Mouse (Mus musculus) midbrain, embryonic 12.5 days (tissue): ENCODE measurements at regions not wholly inside any gene's neighbourhood (a gene's known extent, or its start where the extent isn't known, plus 50 kb on each side); places are given as distances from the start of the nearest gene placed in this dataset.
A peak's percentile ranks its signal among the peaks of the same experiment; 100 is the strongest.

ENCODE experiments used
- ATAC-seq: fragments of 200-750 bp; cut with Nextera tagmentation; 2 replicates; pipeline ENCODE4 v1.8.0; 2017; ENCODE audit warnings: low read depth, moderate TSS enrichment, moderate library complexity; ENCODE audit not compliant: low FRiP score
- H3K27ac ChIP-seq: fragments of 300-500 bp; sonication (generic); replicated peaks from 2 replicates; pipeline ENCODE4 v1.5.1; 2016; ENCODE audit warnings: mild to moderate bottlenecking
- H3K27me3 ChIP-seq: fragments of 300-500 bp; sonication (generic); 2 replicates; pipeline ENCODE4 v1.6.1; 2016; ENCODE audit warnings: mild to moderate bottlenecking
- H3K36me3 ChIP-seq: fragments of 300-500 bp; sonication (generic); 2 replicates; pipeline ENCODE4 v1.6.1; 2016
- H3K4me1 ChIP-seq: fragments of 300-500 bp; sonication (generic); 2 replicates; pipeline ENCODE4 v1.6.1; 2016
- H3K4me2 ChIP-seq: fragments of 300-500 bp; sonication (generic); replicated peaks from 2 replicates; pipeline ENCODE4 v1.6.1; 2016; ENCODE audit warnings: mild to moderate bottlenecking, moderate library complexity
- H3K4me3 ChIP-seq: fragments of 300-500 bp; sonication (generic); 2 replicates; pipeline ENCODE4 v1.5.1; 2016; ENCODE audit warnings: mild to moderate bottlenecking
- H3K9ac ChIP-seq: fragments of 300-500 bp; sonication (generic); replicated peaks from 2 replicates; pipeline ENCODE4 v1.6.1; 2016; ENCODE audit warnings: mild to moderate bottlenecking, moderate library complexity
- H3K9me3 ChIP-seq: fragments of 300-500 bp; sonication (generic); 2 replicates; pipeline ENCODE4 v1.6.1; 2016; ENCODE audit warnings: mild to moderate bottlenecking
- WGBS: fragments of 180-500 bp; shearing (Covaris S2); methylation state at CpG from one replicate; pipeline ENCODE4 v1.1.7; 2016; 5-methylcytosine and 5-hydroxymethylcytosine counted together

DNA sequence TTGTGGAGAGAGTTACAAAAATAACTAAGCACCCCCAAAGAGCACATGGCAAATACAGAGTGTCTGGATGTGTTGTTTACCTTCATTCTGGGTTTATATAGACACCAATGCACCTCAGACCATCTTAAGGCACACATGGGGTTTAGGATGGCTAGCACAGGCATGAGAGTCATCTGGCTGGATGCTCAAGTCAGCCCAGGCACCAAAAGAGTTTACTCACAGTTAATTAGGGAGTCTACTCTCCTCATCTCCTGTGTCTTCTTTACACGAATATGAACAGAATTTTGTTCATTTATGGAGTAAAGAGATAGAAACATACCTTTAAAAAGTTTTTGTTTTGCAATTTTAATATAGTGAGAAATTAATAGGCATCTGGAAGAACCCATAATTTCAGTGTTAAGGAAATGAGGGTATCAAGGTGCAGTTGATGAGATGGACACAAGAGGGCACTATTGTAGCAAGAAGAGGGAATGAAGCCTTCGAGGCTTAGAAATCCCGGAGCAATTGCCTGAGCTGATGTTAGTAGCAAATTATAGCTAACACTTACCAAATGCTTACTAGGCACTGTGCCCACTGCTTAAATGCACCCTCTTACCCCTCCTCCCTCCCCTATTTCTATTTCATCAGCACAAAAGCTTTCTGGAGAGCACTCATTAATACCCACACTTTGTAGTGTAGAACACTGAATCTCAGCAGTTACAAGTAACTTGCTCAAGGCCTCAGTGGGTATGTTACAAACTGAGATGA is 174.6 kb downstream of the Eepd1 start:
- H3K9me3 ChIP-seq: no peaks in the 10 kb centered on the region
- no peak overlapping the region for H3K4me2 ChIP-seq
- H3K36me3 ChIP-seq: no peaks in the 10 kb centered on the region
- H3K4me1 ChIP-seq: no peaks in the 10 kb centered on the region
- no peak overlapping the region for H3K4me3 ChIP-seq
- no peak overlapping the region for H3K9ac ChIP-seq
- peak; percentile 71 for ATAC-seq
- no peaks in the 10 kb centered on the region for H3K27me3 ChIP-seq
- H3K27ac ChIP-seq: no peak overlapping the region
- WGBS: 5% methylated on average over 3 of the region's 3 CpGs

DNA sequence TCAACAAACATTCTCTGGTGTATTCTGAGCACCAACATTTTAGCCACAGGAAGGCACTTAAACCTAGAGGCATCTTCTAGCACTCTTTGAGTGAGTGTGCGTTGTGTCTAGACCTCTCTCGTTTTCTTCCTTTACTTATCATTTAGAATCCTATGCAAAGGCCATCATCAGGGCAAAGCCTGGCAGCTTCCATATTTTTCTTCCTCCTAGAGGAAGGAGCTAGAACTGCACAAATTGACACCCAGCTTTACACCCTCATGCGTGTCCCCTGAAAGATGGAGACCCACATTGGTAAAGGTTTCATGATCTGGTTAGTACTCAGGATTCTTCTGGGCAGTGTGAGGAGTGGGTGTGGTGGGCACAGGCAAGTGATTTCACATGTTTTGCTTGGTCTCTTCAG is 175.2 kb downstream of the Eepd1 start:
- Histone ChIP-seq H3K4me2 (no peak overlapping the region), H3K36me3 (no peaks in the 10 kb centered on the region), H3K9ac (no peak overlapping the region), H3K4me3 (no peak overlapping the region), H3K27ac (no peak overlapping the region), H3K27me3 (no peaks in the 10 kb centered on the region), H3K4me1 (no peaks in the 10 kb centered on the region), H3K9me3 (no peaks in the 10 kb centered on the region)
- no peak for ATAC-seq
- WGBS: 97% methylated on average over 3 of the region's 3 CpGs

DNA sequence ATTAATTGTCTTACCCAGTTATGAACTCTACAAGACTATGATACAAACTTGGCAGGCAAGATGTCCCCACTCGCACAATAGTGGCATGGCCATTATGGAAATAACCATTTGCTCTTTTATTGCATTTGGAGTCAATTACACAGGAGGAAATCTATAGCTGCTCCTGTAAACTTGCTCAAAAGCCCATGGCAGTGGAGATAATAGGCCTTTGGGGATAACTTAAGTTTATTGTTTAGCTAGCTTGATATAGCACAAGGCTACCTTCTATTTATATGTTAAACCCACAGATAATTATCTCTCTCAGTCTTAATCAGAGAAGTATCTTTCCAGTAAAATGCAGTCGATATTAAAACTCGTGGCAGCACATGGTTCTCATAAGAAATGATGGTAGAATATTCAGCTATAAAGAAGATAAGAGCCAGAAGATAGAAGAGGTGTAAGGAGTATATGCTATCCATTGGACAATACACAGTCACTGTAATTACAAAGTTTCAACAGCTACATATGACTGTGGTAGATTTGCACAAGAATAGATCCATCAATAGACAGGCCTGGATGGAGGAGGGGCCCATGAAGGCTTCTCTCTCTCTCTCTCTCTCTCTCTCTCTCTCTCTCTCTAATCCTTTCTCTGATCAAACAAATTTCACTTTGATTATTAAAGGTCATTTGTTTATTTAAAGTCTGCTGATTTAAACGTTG is 202.4 kb downstream of the Eepd1 start:
- no peak for ATAC-seq
- H3K27me3 ChIP-seq: no peaks in the 10 kb centered on the region
- no peaks in the 10 kb centered on the region for H3K36me3 ChIP-seq
- H3K9me3 ChIP-seq: no peaks in the 10 kb centered on the region
- H3K4me1 ChIP-seq: no peaks in the 10 kb centered on the region
- H3K27ac ChIP-seq: no peak overlapping the region
- no peak overlapping the region for H3K9ac ChIP-seq
- 86% methylated on average over 4 of the region's 4 CpGs for WGBS
- no peak overlapping the region for H3K4me3 ChIP-seq
- no peak overlapping the region for H3K4me2 ChIP-seq

DNA sequence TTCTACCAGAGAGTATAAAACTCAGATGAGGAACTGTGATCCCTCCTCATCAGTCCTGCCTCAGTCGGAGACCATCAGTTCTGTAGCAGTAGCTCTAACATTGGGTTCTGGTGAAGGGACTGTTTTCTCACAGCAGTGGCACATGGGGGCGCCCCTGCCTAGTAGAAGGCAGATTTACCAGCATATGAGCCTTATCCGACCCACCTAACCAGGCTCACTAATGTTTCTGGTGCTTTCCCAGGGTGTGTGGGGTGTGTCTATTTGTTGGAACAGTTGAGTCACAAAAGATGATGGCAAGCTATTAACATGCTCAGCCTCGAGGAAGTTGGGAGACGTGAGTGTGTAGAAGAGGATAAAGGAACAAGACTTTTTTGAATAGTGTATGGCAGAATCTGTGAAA is 212.3 kb downstream of the Eepd1 start:
- ATAC-seq: peak; percentile 86
- Histone ChIP-seq H3K4me3 (no peak overlapping the region), H3K4me1 (peaks cover 4% of the 10 kb centered on the region; the same call in 1 of the 2 replicates), H3K9ac (no peak overlapping the region), H3K4me2 (no peak overlapping the region), H3K9me3 (no peaks in the 10 kb centered on the region), H3K27me3 (no peaks in the 10 kb centered on the region), H3K36me3 (no peaks in the 10 kb centered on the region), H3K27ac (no peak overlapping the region)
- 27% methylated on average over 5 of the region's 5 CpGs for WGBS

DNA sequence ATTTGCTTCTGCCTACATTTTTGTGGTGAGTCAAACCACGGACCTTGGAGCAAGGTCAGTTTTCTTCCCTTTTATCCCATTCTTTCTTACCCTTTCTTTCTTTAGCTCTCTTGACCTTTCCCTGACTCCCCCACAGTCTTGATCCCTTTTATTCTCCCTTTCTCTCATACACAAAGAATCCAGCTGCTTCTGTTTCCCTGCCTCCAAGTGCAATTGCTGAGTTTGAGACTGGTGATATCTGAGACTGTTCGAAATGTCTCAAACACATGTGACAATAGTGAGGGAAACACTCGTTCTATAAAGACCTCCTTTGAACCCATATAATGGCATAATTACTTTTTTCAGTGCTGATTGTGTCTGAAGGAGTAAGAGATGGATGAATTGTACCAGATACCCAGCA is 213.7 kb downstream of the Eepd1 start:
- Histone ChIP-seq H3K27me3 (no peaks in the 10 kb centered on the region), H3K9ac (no peak overlapping the region), H3K4me3 (no peak overlapping the region), H3K27ac (no peak overlapping the region), H3K4me1 (peaks cover 4% of the 10 kb centered on the region; the same call in 1 of the 2 replicates), H3K4me2 (no peak overlapping the region), H3K36me3 (no peaks in the 10 kb centered on the region), H3K9me3 (no peaks in the 10 kb centered on the region)
- ATAC-seq: peak; percentile 77
- WGBS: 15% methylated on average over 3 of the region's 3 CpGs

DNA sequence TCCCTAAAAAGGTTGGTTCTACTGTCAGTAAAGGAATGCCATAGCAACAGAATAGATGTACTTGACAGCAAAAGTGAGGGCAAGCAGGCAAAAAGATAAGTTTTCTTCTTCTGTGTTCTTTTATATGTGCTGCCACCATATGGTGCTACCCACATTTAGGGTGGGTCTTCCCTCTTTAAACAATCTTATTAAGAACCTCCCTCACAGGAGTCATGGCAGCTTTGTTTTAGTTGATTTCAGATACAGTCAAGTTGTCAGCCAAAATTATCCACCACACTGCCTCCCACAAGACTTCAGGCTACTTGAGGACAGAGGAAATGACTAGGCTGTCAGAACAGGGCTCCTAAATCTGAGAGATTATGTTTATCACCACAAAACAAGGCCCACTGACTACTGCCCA is 232.3 kb downstream of the Eepd1 start:
- H3K27ac ChIP-seq: no peak overlapping the region
- H3K4me2 ChIP-seq: no peak overlapping the region
- no peak for ATAC-seq
- H3K36me3 ChIP-seq: no peaks in the 10 kb centered on the region
- no peaks in the 10 kb centered on the region for H3K27me3 ChIP-seq
- no peak overlapping the region for H3K9ac ChIP-seq
- no peaks in the 10 kb centered on the region for H3K9me3 ChIP-seq
- H3K4me3 ChIP-seq: no peak overlapping the region
- no peaks in the 10 kb centered on the region for H3K4me1 ChIP-seq

DNA sequence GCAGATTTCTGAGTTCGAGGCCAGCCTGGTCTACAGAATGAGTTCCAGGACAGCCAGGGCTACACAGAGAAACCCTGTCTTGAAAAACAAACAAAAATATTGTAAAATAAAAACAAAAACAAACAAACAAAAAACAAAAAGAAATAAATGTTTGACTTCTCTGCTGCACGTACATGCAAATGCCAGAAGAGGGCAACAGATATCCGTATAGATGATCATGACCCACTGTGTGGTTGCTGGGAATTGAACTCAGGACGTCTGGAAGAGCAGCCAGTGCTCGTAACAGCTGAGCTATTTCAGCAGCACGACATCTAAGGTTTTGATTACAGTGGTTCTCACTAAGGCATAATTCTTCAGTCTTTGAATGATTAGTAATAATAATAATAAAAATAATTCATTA is 262.8 kb downstream of the Eepd1 start:
- 69% methylated on average over 6 of the region's 6 CpGs for WGBS

DNA sequence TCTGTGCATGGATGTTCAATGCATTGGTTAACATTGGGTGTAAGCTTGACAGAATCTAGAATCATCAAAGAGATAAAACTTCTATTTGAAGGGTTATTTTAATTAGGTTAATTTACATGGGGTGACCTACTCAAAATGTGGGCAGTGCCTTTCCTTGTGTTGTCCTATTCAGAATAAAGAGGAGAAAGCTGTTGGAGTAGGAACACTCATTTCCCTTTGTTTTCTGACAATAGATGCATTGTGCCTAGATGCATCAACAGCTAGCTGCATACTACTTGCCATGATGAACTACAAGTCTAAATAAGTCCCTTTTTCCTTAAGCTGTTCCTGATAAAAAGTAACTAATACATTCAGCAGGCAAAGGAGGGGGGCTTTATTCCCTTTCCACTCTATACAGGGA is 269.8 kb downstream of the Eepd1 start:
- Histone ChIP-seq H3K9me3 (no peaks in the 10 kb centered on the region), H3K4me3 (no peak overlapping the region), H3K27ac (no peak overlapping the region), H3K9ac (no peak overlapping the region), H3K4me2 (no peak overlapping the region), H3K36me3 (no peaks in the 10 kb centered on the region), H3K27me3 (no peaks in the 10 kb centered on the region), H3K4me1 (no peaks in the 10 kb centered on the region)
- ATAC-seq: no peak

More for the DNA sequence above, 262.8 kb downstream of the Eepd1 start:
- Histone ChIP-seq H3K4me2 (no peak overlapping the region), H3K27ac (no peak overlapping the region), H3K27me3 (no peaks in the 10 kb centered on the region), H3K36me3 (no peaks in the 10 kb centered on the region), H3K4me1 (no peaks in the 10 kb centered on the region), H3K9ac (no peak overlapping the region), H3K9me3 (no peaks in the 10 kb centered on the region), H3K4me3 (no peak overlapping the region)
- no peak for ATAC-seq

DNA sequence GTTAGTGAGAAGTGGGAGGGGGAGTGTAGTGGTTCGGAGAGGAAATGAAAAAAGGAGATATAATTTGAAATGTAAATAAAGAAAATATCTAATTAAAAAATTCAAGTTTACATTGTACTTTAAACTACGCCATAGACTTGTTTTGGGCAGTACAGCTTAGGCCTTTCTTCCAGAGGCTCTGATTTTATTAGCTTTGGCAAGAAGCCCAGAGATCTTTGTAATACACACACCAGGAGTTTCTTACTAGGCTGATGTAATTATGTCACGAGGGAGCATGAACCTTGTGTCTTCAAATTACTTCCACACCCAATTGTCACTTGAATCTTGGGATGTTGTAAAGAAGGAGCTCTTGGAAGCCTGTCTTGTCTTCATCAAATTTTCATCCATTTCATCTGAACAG is 292.6 kb downstream of the Eepd1 start:
- Histone ChIP-seq H3K9me3 (no peaks in the 10 kb centered on the region), H3K4me1 (no peaks in the 10 kb centered on the region), H3K4me3 (no peak overlapping the region), H3K36me3 (no peaks in the 10 kb centered on the region), H3K4me2 (no peak overlapping the region), H3K27ac (no peak overlapping the region), H3K27me3 (no peaks in the 10 kb centered on the region), H3K9ac (no peak overlapping the region)
- WGBS: 67% methylated on average over 3 of the region's 3 CpGs
- no peak for ATAC-seq

DNA sequence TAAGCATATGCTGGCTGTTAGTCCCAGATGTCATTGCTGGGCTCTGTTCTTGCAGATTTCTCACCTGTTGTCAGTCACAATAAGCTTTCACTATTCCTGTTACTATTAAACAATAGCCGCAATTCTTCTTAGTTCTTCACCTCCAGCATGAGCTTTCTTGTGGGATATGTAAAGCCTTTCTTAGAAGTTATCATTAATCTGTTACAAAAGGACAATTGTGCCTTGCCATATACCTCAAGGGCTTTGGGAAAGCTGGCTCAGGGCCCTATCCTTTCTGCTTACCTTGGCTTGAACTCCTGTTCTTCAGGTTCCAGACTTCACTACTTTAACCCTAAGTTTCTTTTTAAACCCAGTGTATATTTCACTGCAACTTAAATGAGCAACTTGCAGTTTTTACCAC is 301.3 kb downstream of the Eepd1 start:
- no peaks in the 10 kb centered on the region for H3K36me3 ChIP-seq
- 89% methylated on average over 1 of the region's 1 CpGs for WGBS
- H3K4me3 ChIP-seq: no peak overlapping the region
- no peaks in the 10 kb centered on the region for H3K9me3 ChIP-seq
- H3K4me2 ChIP-seq: no peak overlapping the region
- no peak overlapping the region for H3K9ac ChIP-seq
- no peaks in the 10 kb centered on the region for H3K27me3 ChIP-seq
- ATAC-seq: no peak
- no peaks in the 10 kb centered on the region for H3K4me1 ChIP-seq
- no peak overlapping the region for H3K27ac ChIP-seq

DNA sequence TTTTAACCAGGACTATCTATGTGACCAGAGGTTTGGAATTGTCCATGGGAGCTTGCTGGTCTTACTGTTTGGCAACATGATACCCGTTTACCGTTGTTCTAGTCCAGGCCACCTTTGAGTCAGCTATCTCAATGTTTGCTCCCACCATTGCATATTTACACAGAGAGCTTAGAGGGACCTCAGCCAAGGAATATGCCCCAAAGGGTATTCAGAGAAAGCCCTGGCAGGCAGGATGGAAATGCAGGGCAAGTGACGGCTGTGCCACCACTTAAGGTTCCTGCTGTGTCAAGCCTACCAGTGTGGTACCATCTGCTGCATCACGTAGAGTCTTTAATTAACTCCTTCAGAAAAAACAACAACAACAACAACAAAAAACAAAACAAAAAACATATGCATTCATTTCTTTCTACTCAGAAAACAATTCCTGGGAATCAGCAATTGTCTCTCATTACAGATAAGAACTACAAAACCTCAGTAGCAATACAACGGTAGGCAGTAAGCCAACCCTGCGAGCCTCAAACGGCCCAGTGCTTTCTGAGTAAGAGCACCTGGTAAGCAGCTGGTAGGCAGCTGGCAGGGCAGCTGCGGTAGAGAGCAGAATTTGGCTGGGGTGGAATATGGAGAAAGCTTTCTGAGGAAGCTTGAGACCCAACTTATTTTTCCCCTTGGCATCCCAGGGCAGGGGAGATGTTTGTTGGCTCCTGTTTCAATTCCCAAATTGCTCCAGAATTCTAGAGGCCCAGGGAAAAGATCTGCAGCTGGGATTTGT is 314.0 kb downstream of the Eepd1 start:
- WGBS: 85% methylated on average over 8 of the region's 8 CpGs
- H3K4me1 ChIP-seq: no peaks in the 10 kb centered on the region

DNA sequence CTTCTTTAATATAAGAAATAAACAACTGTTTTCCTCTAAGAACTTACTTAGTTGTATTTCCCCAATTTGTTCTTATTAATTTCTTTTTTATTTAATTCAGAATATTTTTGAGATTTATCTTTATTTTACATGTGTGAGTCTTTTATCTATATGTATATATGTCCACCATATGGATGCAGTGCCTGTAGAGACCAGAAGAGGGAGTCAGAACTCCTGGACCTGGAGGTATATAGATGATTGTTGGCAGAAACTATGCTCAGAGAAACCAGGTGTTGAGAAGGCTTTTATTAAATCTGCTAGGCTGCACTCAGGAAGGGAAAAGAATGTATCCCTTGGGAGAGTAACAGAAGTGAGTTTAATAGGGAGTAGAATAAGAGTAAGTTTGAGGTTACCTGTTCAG is 328.2 kb downstream of the Eepd1 start:
- no peak overlapping the region for H3K4me3 ChIP-seq
- H3K36me3 ChIP-seq: no peaks in the 10 kb centered on the region
- H3K27ac ChIP-seq: no peak overlapping the region
- no peak for ATAC-seq
- no peaks in the 10 kb centered on the region for H3K27me3 ChIP-seq
- H3K9me3 ChIP-seq: no peaks in the 10 kb centered on the region
- no peaks in the 10 kb centered on the region for H3K4me1 ChIP-seq
- no peak overlapping the region for H3K9ac ChIP-seq
- H3K4me2 ChIP-seq: no peak overlapping the region

More for the DNA sequence above, 314.0 kb downstream of the Eepd1 start:
- Histone ChIP-seq H3K27ac (no peak overlapping the region), H3K27me3 (no peaks in the 10 kb centered on the region), H3K9me3 (no peaks in the 10 kb centered on the region), H3K4me3 (no peak overlapping the region), H3K36me3 (no peaks in the 10 kb centered on the region), H3K9ac (no peak overlapping the region), H3K4me2 (no peak overlapping the region)
- no peak for ATAC-seq
